Mouse (Mus musculus) MEL (cell line): ENCODE data around the gene Gna11. TPM values are rescaled to one million over a fixed set of nuclear protein-coding genes. Genes with fewer than 3 reads are reported as not detected.

Experiments
- DNase-seq: peaks from one replicate; pipeline ENCODE4 v3.0.0; 2011; ENCODE audit warnings: low read depth, low spot score
- H3K27ac ChIP-seq: 2 replicates; pipeline ENCODE4 v1.5.1; 2012; ENCODE audit warnings: low read depth, mild to moderate bottlenecking, control low read depth, low read length, moderate library complexity; ENCODE audit not compliant: control insufficient read depth
- H3K27me3 ChIP-seq, 2 experiments: fragments of 150-350 bp in 1 of 2; sonication (generic) in 1 of 2; 2 replicates each; pipeline ENCODE4 v1.6.1; 2012; ENCODE audit warnings: low read length in 2 of 2, mild to moderate bottlenecking in 2 of 2, improper control_type of control experiment in 1 of 2, moderate library complexity in 1 of 2; ENCODE audit not compliant: insufficient read depth in 2 of 2, control insufficient read depth in 1 of 2
- H3K36me3 ChIP-seq, 2 experiments: 2 replicates each; pipeline ENCODE4 v1.6.1; 2012 to 2014; ENCODE audit warnings: low read length in 2 of 2, improper control_type of control experiment in 1 of 2, inconsistent platforms in 1 of 2, mild to moderate bottlenecking in 1 of 2; ENCODE audit not compliant: insufficient read depth in 2 of 2, control insufficient read depth in 1 of 2
- H3K4me1 ChIP-seq, 2 experiments: fragments of 150-350 bp in 1 of 2; sonication (generic) in 1 of 2; 2 replicates each; pipeline ENCODE4 v1.6.1; 2012; ENCODE audit warnings: low read length in 2 of 2, improper control_type of control experiment in 1 of 2, mild to moderate bottlenecking in 1 of 2; ENCODE audit not compliant: insufficient read depth in 2 of 2, control insufficient read depth in 1 of 2
- H3K4me3 ChIP-seq, 2 experiments: fragments of 150-350 bp in 1 of 2; sonication (generic) in 1 of 2; 2 replicates each; pipeline ENCODE4 v1.5.1; 2012; ENCODE audit warnings: low read depth in 2 of 2, low read length in 2 of 2, mild to moderate bottlenecking in 2 of 2, moderate library complexity in 2 of 2, control low read depth in 1 of 2, improper control_type of control experiment in 1 of 2; ENCODE audit not compliant: control insufficient read depth in 1 of 2, insufficient read depth in 1 of 2
- H3K79me2 ChIP-seq: 2 replicates; pipeline ENCODE4 v1.6.1; 2012; ENCODE audit warnings: mild to moderate bottlenecking, low read length, moderate library complexity; ENCODE audit not compliant: control insufficient read depth, poor library complexity, insufficient read depth
- H3K9ac ChIP-seq: 2 replicates; pipeline ENCODE4 v1.6.1; 2012; ENCODE audit warnings: low read depth, mild to moderate bottlenecking, control low read depth, low read length, moderate library complexity; ENCODE audit not compliant: control insufficient read depth, poor library complexity, severe bottlenecking
- H3K9me3 ChIP-seq: fragments of 150-350 bp; sonication (generic); replicated peaks from 2 replicates; pipeline ENCODE4 v1.6.1; 2012; ENCODE audit warnings: mild to moderate bottlenecking, low read length, improper control_type of control experiment, moderate library complexity; ENCODE audit not compliant: insufficient read depth
- CHD1 ChIP-seq: IDR thresholded peaks from 2 replicates; pipeline ENCODE4 v1.6.1; 2012; ENCODE audit warnings: low read depth, mild to moderate bottlenecking, inconsistent platforms, low read length, improper control_type of control experiment
- CHD2 ChIP-seq: IDR thresholded peaks from 2 replicates; pipeline ENCODE4 v1.6.1; 2011; ENCODE audit warnings: low read length, improper control_type of control experiment
- E2F4 ChIP-seq: IDR thresholded peaks from 2 replicates; pipeline ENCODE4 v1.6.1; 2011; ENCODE audit warnings: low read depth, low read length, improper control_type of control experiment, borderline replicate concordance
- ELF1 ChIP-seq: IDR thresholded peaks from 2 replicates; pipeline ENCODE4 v1.6.1; 2014; ENCODE audit warnings: low read depth, mild to moderate bottlenecking, inconsistent platforms, low read length, improper control_type of control experiment, moderate library complexity
- EP300 ChIP-seq, 2 experiments: IDR thresholded peaks; 2 replicates each; pipeline ENCODE4 v1.6.1; 2011; ENCODE audit warnings: improper control_type of control experiment in 2 of 2, low read length in 2 of 2, low read depth in 1 of 2, mild to moderate bottlenecking in 1 of 2
- ETS1 ChIP-seq: IDR thresholded peaks from 2 replicates; pipeline ENCODE4 v1.6.1; 2012; ENCODE audit warnings: low read depth, mild to moderate bottlenecking, inconsistent platforms, low read length, improper control_type of control experiment, moderate library complexity
- GABPA ChIP-seq: IDR thresholded peaks from 2 replicates; pipeline ENCODE4 v1.6.1; 2012; ENCODE audit warnings: low read depth, mild to moderate bottlenecking, inconsistent platforms, low read length, improper control_type of control experiment, moderate library complexity
- GATA1 ChIP-seq: IDR thresholded peaks from 2 replicates; pipeline ENCODE4 v1.6.1; 2011; ENCODE audit warnings: low read depth, low read length, improper control_type of control experiment
- JUND ChIP-seq: IDR thresholded peaks from 2 replicates; pipeline ENCODE4 v1.6.1; 2011; ENCODE audit warnings: low read depth, mild to moderate bottlenecking, improper control_type of control experiment, low read length
- KAT2A ChIP-seq: conservative IDR thresholded peaks from 2 replicates; pipeline ENCODE4 v1.6.1; 2012; ENCODE audit warnings: low read depth, low read length, improper control_type of control experiment, inconsistent platforms
- MAX ChIP-seq: IDR thresholded peaks from 2 replicates; pipeline ENCODE4 v1.6.1; 2011; ENCODE audit warnings: low read length, improper control_type of control experiment
- MAZ ChIP-seq: IDR thresholded peaks from 2 replicates; pipeline ENCODE4 v1.6.1; 2012; ENCODE audit warnings: low read depth, mild to moderate bottlenecking, inconsistent platforms, low read length, improper control_type of control experiment
- MEF2A ChIP-seq: IDR thresholded peaks from 2 replicates; pipeline ENCODE4 v1.6.1; 2014; ENCODE audit warnings: low read depth, mild to moderate bottlenecking, inconsistent platforms, low read length, improper control_type of control experiment; ENCODE audit not compliant: poor library complexity, insufficient replicate concordance, severe bottlenecking; ENCODE audit errors: extremely low read depth
- MXI1 ChIP-seq: IDR thresholded peaks from 2 replicates; pipeline ENCODE4 v1.6.1; 2011; ENCODE audit warnings: mild to moderate bottlenecking, low read depth, low read length, improper control_type of control experiment
- MYB ChIP-seq: IDR thresholded peaks from 2 replicates; pipeline ENCODE4 v1.6.1; 2011; ENCODE audit warnings: mild to moderate bottlenecking, low read depth, low read length, improper control_type of control experiment
- NRF1 ChIP-seq: IDR thresholded peaks from 2 replicates; pipeline ENCODE4 v1.6.1; 2014; ENCODE audit warnings: low read depth, mild to moderate bottlenecking, inconsistent platforms, low read length, improper control_type of control experiment, moderate library complexity; ENCODE audit not compliant: poor library complexity, insufficient read depth, severe bottlenecking
- POLR2A ChIP-seq, 2 experiments: IDR thresholded peaks; 2 replicates each; pipeline ENCODE4 v1.6.1; 2011 to 2012; ENCODE audit warnings: low read length in 2 of 2, mild to moderate bottlenecking in 2 of 2, control low read depth in 1 of 2, improper control_type of control experiment in 1 of 2, low read depth in 1 of 2, moderate library complexity in 1 of 2; ENCODE audit not compliant: control insufficient read depth in 1 of 2, insufficient read depth in 1 of 2, poor library complexity in 1 of 2
- POLR2AphosphoS5 ChIP-seq: IDR thresholded peaks from 2 replicates; pipeline ENCODE4 v1.6.1; 2012; ENCODE audit warnings: low read depth, borderline replicate concordance, mild to moderate bottlenecking, inconsistent platforms, low read length, moderate library complexity, mixed read lengths
- RAD21 ChIP-seq: IDR thresholded peaks from 2 replicates; pipeline ENCODE4 v1.6.1; 2011; ENCODE audit warnings: mild to moderate bottlenecking, low read depth, low read length, improper control_type of control experiment
- RCOR1 ChIP-seq: IDR thresholded peaks from 2 replicates; pipeline ENCODE4 v1.6.1; 2012; ENCODE audit warnings: low read depth, mild to moderate bottlenecking, inconsistent platforms, low read length, improper control_type of control experiment
- SIN3A ChIP-seq: IDR thresholded peaks from 2 replicates; pipeline ENCODE4 v1.6.1; 2012; ENCODE audit warnings: low read length, improper control_type of control experiment, inconsistent platforms
- TBP ChIP-seq: IDR thresholded peaks from 2 replicates; pipeline ENCODE4 v1.8.0; 2011; ENCODE audit warnings: low read depth, low read length, improper control_type of control experiment
- USF1 ChIP-seq: IDR thresholded peaks from 2 replicates; pipeline ENCODE4 v1.6.1; 2014; ENCODE audit warnings: low read depth, mild to moderate bottlenecking, inconsistent platforms, low read length, improper control_type of control experiment, moderate library complexity
- USF2 ChIP-seq, 2 experiments: IDR thresholded peaks; 2 replicates each; pipeline ENCODE4 v1.6.1; 2011 to 2012; ENCODE audit warnings: improper control_type of control experiment in 2 of 2, low read length in 2 of 2, borderline replicate concordance in 1 of 2, inconsistent platforms in 1 of 2, low read depth in 1 of 2, mild to moderate bottlenecking in 1 of 2; ENCODE audit not compliant: insufficient read depth in 1 of 2
- ZC3H11A ChIP-seq: IDR thresholded peaks from 2 replicates; pipeline ENCODE4 v1.6.1; 2012; ENCODE audit warnings: low read depth, mild to moderate bottlenecking, inconsistent platforms, low read length, improper control_type of control experiment
- ZKSCAN1 ChIP-seq: IDR thresholded peaks from 2 replicates; pipeline ENCODE4 v1.6.1; 2012; ENCODE audit warnings: low read depth, mild to moderate bottlenecking, inconsistent platforms, low read length, improper control_type of control experiment, moderate library complexity
- ZMIZ1 ChIP-seq: IDR thresholded peaks from 2 replicates; pipeline ENCODE4 v1.6.1; 2012; ENCODE audit warnings: low read depth, mild to moderate bottlenecking, inconsistent platforms, low read length, improper control_type of control experiment, moderate library complexity
- polyA plus RNA-seq, 2 experiments: library from polyadenylated mRNA; stranded (reverse) in 1 of 2; unstranded in 1 of 2; fragments of >175 nt in 1 of 2; fragments of >200 nt in 1 of 2; gene quantifications; 2 replicates each; pipeline versions ENCODE4 v1.2.1 to v1.2.4; 2012; ENCODE audit warnings: low replicate concordance in 2 of 2, low read depth in 1 of 2; ENCODE audit not compliant: insufficient read length in 2 of 2, insufficient read depth in 1 of 2, missing spikeins in 1 of 2
- total RNA-seq: library from RNA; depleted of rRNA; stranded (reverse); fragments of 300-350 nt; gene quantifications from 2 replicates; pipeline ENCODE4 v1.2.3, GENCODE M21; 2012

Gene Gna11
- total and polyA plus RNA-seq, 3 experiments: 14.1 to 18.4 TPM; not detected in 1

DNA sequence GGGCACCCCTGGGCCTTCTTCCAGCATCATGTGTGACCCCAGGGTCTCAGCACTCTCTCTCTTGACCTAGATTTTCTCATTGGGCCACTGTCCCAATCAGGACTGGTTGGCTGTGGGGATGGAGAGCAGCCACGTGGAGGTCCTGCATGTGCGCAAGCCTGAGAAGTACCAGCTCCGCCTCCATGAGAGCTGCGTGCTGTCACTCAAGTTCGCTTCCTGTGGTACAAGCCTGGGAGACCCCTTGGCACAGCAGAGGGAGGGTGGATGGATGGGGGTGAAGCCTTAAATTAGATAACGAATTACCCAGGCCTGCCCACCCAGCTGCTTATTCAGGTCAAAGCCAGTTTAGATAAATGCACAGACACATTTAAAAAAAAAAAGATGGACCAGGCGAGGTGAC lies 43.7 kb upstream of the Gna11 start:
- Histone ChIP-seq H3K9me3 (no peaks in the 10 kb centered on the region), H3K9ac (no peak overlapping the region), H3K4me3 (no peak overlapping the region), H3K36me3 (no peaks in the 10 kb centered on the region), H3K27ac (no peak overlapping the region), H3K79me2 (no peaks in the 10 kb centered on the region), H3K4me1 (no peaks in the 10 kb centered on the region; a peak in 1 of 4 replicates), H3K27me3 (no peaks in the 10 kb centered on the region)
- DNase-seq: no peak
- TF ChIP-seq USF2 (IDR thresholded peaks at IDR 0.05; ENCODE audit: borderline replicate concordance in 1 of 2, insufficient read depth in 1 of 2, low read depth in 1 of 2, low read length in 2 of 2): no peak
- TF ChIP-seq MAX: no peak
- TF ChIP-seq ELF1: no peak
- TF ChIP-seq ZMIZ1: no peak
- no peak for TF ChIP-seq ZKSCAN1
- no peak for TF ChIP-seq ETS1
- no peak for TF ChIP-seq CHD1
- no peak for TF ChIP-seq POLR2AphosphoS5
- TF ChIP-seq USF1: no peak
- TF ChIP-seq KAT2A: no peak
- no peak for TF ChIP-seq TBP
- no peak for TF ChIP-seq JUND
- TF ChIP-seq POLR2A (IDR thresholded peaks at IDR 0.05; ENCODE audit: control insufficient read depth in 1 of 2, insufficient read depth in 1 of 2, low read depth in 1 of 2, low read length in 2 of 2, poor library complexity in 1 of 2): no peak
- no peak for TF ChIP-seq RCOR1
- no peak for TF ChIP-seq CHD2
- TF ChIP-seq ZC3H11A: no peak
- no peak for TF ChIP-seq GABPA
- TF ChIP-seq MYB: no peak

- TF ChIP-seq RCOR1 (no peak), ETS1 (no peak), ELF1 (no peak), ZC3H11A (no peak), MXI1 (no peak), CHD2 (no peak), MEF2A (no peak), ZMIZ1 (no peak), POLR2A (IDR thresholded peaks at IDR 0.05; ENCODE audit: control insufficient read depth in 1 of 2, insufficient read depth in 1 of 2, low read depth in 1 of 2, low read length in 2 of 2, poor library complexity in 1 of 2) (no peak), RAD21 (no peak), SIN3A (no peak), MAZ (no peak), NRF1 (no peak), GATA1 (no peak), EP300 (IDR thresholded peaks at IDR 0.05; ENCODE audit: low read depth in 1 of 2, low read length in 2 of 2) (no peak), E2F4 (no peak), MAX (no peak)
- no peak overlapping the region for H3K4me3 ChIP-seq
- H3K9me3 ChIP-seq: no peaks in the 10 kb centered on the region
- no peak overlapping the region for H3K9ac ChIP-seq
- no peak overlapping the region for H3K27ac ChIP-seq
- no peak for DNase-seq
- H3K79me2 ChIP-seq: no peaks in the 10 kb centered on the region
- no peaks in the 10 kb centered on the region; a peak in 1 of 4 replicates for H3K4me1 ChIP-seq
- no peaks in the 10 kb centered on the region for H3K27me3 ChIP-seq
- no peaks in the 10 kb centered on the region for H3K36me3 ChIP-seq
Measured at GRCm38 (mm10) chr10:81583347-81583746, 38.4 kb upstream of the Gna11 start.
